Mouse (Mus musculus) kidney, adult 2 months (tissue): ENCODE results near the gene Slmap. TPM values are rescaled to one million over a fixed set of nuclear protein-coding genes. Genes with fewer than 3 reads are reported as not detected.

Source experiments
- DNase-seq: peaks from one replicate; pipeline ENCODE4 v3.0.0; 2021
- H3K27ac ChIP-seq: fragments of 200-500 bp; 2 replicates; pipeline ENCODE4 v1.5.1; 2012; ENCODE audit warnings: low read depth, low read length, control low read depth, inconsistent platforms; ENCODE audit not compliant: insufficient read depth
- H3K27me3 ChIP-seq: fragments of 200-500 bp; replicated peaks from 2 replicates; pipeline ENCODE4 v1.6.1; 2012; ENCODE audit warnings: mild to moderate bottlenecking, moderate library complexity, low read length, inconsistent platforms; ENCODE audit not compliant: control insufficient read depth, insufficient read depth
- H3K36me3 ChIP-seq: fragments of 200-500 bp; 2 replicates; pipeline ENCODE4 v1.6.1; 2012; ENCODE audit warnings: mild to moderate bottlenecking, moderate library complexity, low read length, inconsistent platforms; ENCODE audit not compliant: control insufficient read depth, insufficient read depth
- H3K4me1 ChIP-seq: fragments of 200-500 bp; 2 replicates; pipeline ENCODE4 v1.6.1; 2011; ENCODE audit warnings: low read length; ENCODE audit not compliant: control insufficient read depth, insufficient read depth
- H3K4me3 ChIP-seq: fragments of 200-500 bp; 2 replicates; pipeline ENCODE4 v1.5.1; 2011; ENCODE audit warnings: mild to moderate bottlenecking, low read depth, low read length, control low read depth; ENCODE audit not compliant: insufficient read depth
- CTCF ChIP-seq: fragments of 200-500 bp; conservative IDR thresholded peaks from 2 replicates; pipeline ENCODE4 v1.5.1; 2011; ENCODE audit warnings: low read depth, mild to moderate bottlenecking, control low read depth, low read length, moderate library complexity, mixed read lengths; ENCODE audit not compliant: insufficient read depth, insufficient read length
- POLR2A ChIP-seq: fragments of 200-500 bp; IDR thresholded peaks from one replicate; pipeline ENCODE4 v1.6.1; 2011; ENCODE audit warnings: low read depth, low read length, control low read depth
- WGBS: fragments of 180-500 bp; shearing (Covaris S2); methylation state at CpG from one replicate; pipeline ENCODE4 v1.1.7; 2018; 5-methylcytosine and 5-hydroxymethylcytosine counted together
- polyA plus RNA-seq: library from polyadenylated mRNA; depleted of rRNA; stranded (reverse); fragments of >200 nt; gene quantifications from 2 replicates; pipeline ENCODE4 v1.2.3, GENCODE M21; 2012

Slmap gene
- polyA plus RNA-seq, 1 experiment = 19.3 TPM

DNA sequence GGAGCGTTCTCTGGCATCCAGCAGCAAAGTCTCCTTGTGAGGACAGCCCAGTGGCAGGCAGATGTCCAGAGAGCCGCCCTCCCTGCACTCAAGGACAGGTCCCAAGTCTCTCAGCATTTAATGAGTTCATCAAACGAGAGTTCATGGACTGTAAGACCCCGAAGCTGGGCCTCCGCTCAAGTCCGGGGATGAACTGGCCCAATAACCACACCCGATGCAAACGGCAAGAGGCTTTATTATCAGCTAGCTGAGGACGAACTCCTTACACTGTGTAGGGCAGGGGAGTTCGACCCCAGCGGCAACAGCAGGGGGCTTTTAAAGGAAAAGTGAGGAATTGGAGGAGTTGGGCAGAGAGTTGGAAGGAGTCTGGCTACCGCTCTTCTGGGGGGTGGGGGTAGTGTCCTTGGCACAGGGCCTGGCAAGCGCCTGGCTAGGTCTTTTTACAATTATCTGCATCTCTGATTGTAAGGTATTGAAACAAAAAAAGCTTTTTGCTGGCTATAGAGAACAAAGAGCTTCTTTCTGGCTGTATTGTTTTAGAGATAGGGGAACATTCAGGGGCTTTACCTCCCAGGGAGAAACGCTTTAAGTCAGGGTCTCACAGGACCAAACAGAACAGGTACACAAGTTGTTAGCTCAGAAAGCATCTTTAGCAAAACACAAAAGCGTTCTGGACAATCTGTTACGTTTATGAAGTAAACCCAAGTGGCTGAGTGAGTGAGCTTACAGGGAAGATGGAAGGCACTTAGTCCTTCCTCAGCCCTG is 84.5 kb downstream of the Slmap start:
- H3K27ac ChIP-seq = no peak overlapping the region
- no peaks in the 10 kb centered on the region for H3K4me1 ChIP-seq
- TF ChIP-seq CTCF = no peak
- no peak for TF ChIP-seq POLR2A
- no peak overlapping the region for H3K4me3 ChIP-seq
- 59% methylated on average over 16 of the region's 16 CpGs for WGBS
- H3K27me3 ChIP-seq = no peaks in the 10 kb centered on the region
- no peaks in the 10 kb centered on the region for H3K36me3 ChIP-seq
- no peak for DNase-seq

DNA sequence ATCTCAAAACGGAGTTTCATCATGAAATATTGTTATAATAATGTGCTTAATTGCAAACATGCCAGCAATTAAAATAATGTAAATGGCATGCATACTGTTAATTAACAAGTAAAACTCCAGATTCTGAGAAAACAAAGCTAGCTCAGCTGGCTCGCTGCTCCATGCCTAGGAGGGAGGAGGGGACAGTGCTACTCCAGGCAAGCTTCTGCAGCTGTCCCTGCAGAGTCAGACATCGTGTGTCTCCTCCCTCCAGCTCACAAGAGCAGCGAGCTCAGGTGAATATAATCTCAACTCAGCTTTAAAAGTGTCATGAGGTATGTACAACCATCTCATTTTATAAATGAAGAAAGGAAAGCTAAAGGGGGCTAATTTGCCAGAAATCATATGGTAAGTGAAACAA is 86.2 kb downstream of the Slmap start:
- no peak for DNase-seq
- TF ChIP-seq POLR2A = no peak
- no peak for TF ChIP-seq CTCF
- Histone ChIP-seq H3K27me3 (no peaks in the 10 kb centered on the region), H3K4me1 (no peaks in the 10 kb centered on the region), H3K27ac (no peak overlapping the region), H3K4me3 (no peak overlapping the region), H3K36me3 (no peaks in the 10 kb centered on the region)
- WGBS = 79% methylated on average over 4 of the region's 4 CpGs

DNA sequence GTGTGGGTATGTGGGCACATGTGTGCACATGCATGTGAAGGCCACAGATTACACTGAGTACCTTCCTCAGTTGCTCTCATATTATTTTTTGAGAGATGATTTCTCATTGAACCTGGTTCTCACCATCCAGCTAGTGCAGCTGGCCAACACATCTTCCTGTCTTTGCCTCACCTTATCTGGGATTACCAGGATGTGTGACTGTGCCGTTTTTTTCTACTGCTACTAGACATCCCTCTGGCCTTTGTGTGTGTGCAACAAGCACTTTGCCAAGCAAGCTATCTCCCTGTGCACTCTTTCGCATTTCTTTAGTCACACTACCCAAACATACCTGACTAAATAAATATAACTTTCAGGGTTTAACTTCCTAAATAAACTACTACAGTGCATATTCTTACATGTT is 87.5 kb downstream of the Slmap start:
- WGBS = 87% methylated on average over 2 of the region's 2 CpGs
- DNase-seq = no peak
- Histone ChIP-seq H3K4me1 (no peaks in the 10 kb centered on the region), H3K27me3 (no peaks in the 10 kb centered on the region), H3K27ac (no peak overlapping the region), H3K36me3 (no peaks in the 10 kb centered on the region), H3K4me3 (no peak overlapping the region)
- TF ChIP-seq POLR2A (no peak), CTCF (no peak)

DNA sequence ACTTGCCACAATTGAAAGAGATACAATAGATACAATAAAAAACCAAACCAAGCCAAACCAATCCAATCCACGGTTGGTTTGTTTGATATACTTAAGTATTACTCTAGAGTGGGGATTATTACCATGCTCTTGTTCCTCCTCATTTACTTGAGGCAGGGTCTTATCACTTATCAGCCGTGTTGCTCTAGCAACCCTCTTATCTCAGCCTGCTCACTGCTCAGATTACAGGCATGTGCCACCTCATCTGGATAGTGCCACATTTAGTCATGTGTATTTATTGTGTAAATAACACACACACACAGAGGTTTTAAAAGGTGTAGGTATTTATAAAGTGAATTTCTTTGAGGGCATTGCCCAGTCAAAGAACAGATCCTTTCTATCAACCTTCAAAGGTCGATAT is 88.2 kb downstream of the Slmap start:
- Histone ChIP-seq H3K27ac (no peak overlapping the region), H3K4me1 (no peaks in the 10 kb centered on the region), H3K36me3 (no peaks in the 10 kb centered on the region), H3K4me3 (no peak overlapping the region), H3K27me3 (no peaks in the 10 kb centered on the region)
- DNase-seq = no peak
- TF ChIP-seq POLR2A (no peak), CTCF (no peak)
- 88% methylated on average over 3 of the region's 3 CpGs for WGBS

DNA sequence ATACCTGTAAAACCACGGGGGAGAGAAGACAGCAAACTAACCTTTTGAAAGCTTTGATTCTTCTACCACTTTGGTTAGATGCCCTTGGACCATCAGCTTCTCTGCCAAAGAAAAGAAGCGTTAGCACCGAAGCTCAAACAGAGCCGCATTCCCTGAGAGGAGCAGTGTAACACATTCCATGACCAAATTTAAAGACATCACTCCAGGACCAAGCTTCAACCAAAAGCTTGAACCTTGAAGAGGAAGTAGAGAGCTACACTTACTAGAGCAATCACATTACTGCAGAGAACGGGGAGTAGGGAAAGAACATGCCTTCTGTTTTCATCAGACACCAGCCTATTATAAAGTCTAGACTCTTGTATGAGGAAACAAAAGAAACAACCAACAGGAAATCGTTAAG is 92.2 kb downstream of the Slmap start:
- Histone ChIP-seq H3K36me3 (peaks cover 1% of the 10 kb centered on the region; the same call in 1 of the 2 replicates), H3K4me1 (no peaks in the 10 kb centered on the region), H3K4me3 (no peak overlapping the region), H3K27me3 (no peaks in the 10 kb centered on the region), H3K27ac (no peak overlapping the region)
- DNase-seq = no peak
- TF ChIP-seq CTCF (no peak), POLR2A (no peak)
- 69% methylated on average over 6 of the region's 6 CpGs for WGBS

DNA sequence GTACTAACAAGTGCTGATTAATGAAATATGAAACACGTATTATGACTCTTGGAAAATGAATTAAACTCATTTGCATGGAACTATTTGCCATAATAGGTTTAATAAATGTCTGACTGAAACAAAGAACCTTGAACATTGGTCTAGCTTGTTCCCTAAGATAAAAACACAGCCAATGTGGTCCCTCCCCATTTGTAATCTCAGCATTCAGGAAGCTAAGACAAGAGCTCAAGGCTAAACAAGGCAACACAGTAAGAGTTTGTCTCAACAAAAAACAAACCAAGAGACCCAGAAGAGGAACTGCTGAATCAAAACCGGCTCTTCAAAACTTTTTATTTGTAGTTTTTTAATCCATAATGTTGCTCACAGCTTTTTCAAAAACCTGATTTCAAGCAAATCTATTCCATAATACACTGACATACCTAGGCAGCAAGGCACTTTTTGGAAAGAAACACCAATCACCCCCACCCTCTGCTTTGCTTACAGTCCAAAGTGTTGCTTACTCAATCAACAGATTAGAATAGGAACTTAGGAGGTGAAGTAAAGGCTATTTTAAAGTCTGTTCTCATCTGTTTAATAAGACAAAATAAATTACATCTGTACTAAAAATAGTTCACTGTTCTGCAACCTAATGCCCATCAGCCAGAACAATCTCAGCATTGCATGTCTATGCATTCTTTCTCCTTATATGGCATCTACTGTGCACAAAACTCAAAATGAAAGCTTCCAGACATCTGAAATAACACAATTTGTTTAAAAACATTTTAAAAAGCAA is 93.5 kb downstream of the Slmap start:
- 68% methylated on average over 2 of the region's 2 CpGs for WGBS
- no peaks in the 10 kb centered on the region for H3K4me1 ChIP-seq
- no peak overlapping the region for H3K4me3 ChIP-seq
- peaks cover 1% of the 10 kb centered on the region for H3K36me3 ChIP-seq
- no peak for DNase-seq
- no peak for TF ChIP-seq CTCF
- TF ChIP-seq POLR2A = no peak
- H3K27me3 ChIP-seq = no peaks in the 10 kb centered on the region
- H3K27ac ChIP-seq = no peak overlapping the region

DNA sequence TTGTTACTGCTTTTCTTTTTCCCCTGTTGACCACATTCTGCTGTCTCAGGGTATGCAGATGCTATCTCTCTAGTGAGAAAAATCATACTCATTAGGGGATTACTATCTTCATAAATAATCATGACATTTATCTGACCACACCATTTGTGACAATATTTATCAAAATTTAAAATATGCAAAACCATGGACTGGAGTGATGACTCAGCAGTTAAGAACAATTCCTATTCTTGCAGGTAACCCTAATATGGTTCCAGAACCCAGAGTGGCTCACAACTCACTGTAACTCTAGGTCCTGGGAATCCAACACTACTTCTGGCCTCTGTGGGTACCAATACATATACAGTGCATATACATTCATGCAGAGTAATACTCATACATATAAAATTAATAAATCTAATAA is 94.7 kb downstream of the Slmap start:
- Histone ChIP-seq H3K4me1 (no peaks in the 10 kb centered on the region), H3K36me3 (peaks cover 1% of the 10 kb centered on the region), H3K4me3 (no peak overlapping the region), H3K27me3 (no peaks in the 10 kb centered on the region), H3K27ac (no peak overlapping the region)
- no peak for DNase-seq
- TF ChIP-seq POLR2A (no peak), CTCF (no peak)
